Mouse (Mus musculus): Measurements from ENCODE around the gene Spink2.

DNA sequence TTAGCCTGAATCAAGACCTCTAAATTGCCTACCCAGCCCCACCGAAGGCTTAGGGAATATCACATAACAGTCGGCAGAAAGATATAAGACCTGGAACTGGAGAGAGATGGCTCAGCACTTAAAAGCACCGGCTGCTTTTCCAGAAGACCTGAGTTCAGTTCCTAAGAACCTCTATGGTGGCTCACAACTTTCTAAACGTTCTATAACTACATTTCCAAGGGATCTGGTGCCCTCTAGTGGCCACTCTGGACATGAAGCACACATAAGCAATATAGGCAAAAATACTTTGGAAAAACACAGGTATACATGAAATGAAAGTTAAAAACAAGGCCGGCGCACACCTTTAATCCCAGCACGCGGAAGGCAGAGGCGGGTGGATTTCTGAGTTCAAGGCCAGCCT lies 5.9 kb upstream of the Spink2 start:
- TF ChIP-seq GATA1 (IDR thresholded peaks at IDR 0.05; ENCODE audit: low read length) (no peak), TAL1 (IDR thresholded peaks at IDR 0.05; ENCODE audit: low read length) (no peak)
